Mouse (Mus musculus) myocyte (in vitro differentiated cells): ENCODE measurements at regions not wholly inside any gene's neighbourhood (a gene's known extent, or its start where the extent isn't known, plus 50 kb on each side); places are given as distances from the start of the nearest gene placed in this dataset.

ENCODE experiments used
- CEBPB ChIP-seq: IDR thresholded peaks from 2 replicates; pipeline ENCODE4 v1.6.1; 2011; ENCODE audit warnings: mild to moderate bottlenecking, moderate library complexity; ENCODE audit not compliant: poor library complexity, insufficient read depth, severe bottlenecking
- E2F4 ChIP-seq: IDR thresholded peaks from one replicate; pipeline ENCODE4 v1.6.1; 2011; ENCODE audit warnings: mild to moderate bottlenecking, control low read depth, moderate library complexity; ENCODE audit not compliant: insufficient read depth
- MAX ChIP-seq: IDR thresholded peaks from one replicate; pipeline ENCODE4 v1.6.1; 2011; ENCODE audit warnings: low read depth, mild to moderate bottlenecking, control low read depth
- MYOD1 ChIP-seq, 3 experiments: IDR thresholded peaks; one replicate each; pipeline ENCODE4 v1.6.1; 2011; ENCODE audit warnings: control low read depth in 2 of 3, low read depth in 2 of 3, mild to moderate bottlenecking in 2 of 3, moderate library complexity in 1 of 3; ENCODE audit not compliant: insufficient read length in 2 of 3, control insufficient read depth in 1 of 3
- MYOG ChIP-seq, 3 experiments: IDR thresholded peaks; one replicate each; pipeline ENCODE4 v1.6.1; 2011; ENCODE audit warnings: control low read depth in 2 of 3, low read depth in 2 of 3, mild to moderate bottlenecking in 2 of 3; ENCODE audit not compliant: insufficient read length in 2 of 3, control insufficient read depth in 1 of 3, insufficient read depth in 1 of 3
- POLR2A ChIP-seq: IDR thresholded peaks from one replicate; pipeline ENCODE4 v1.6.1; 2011; ENCODE audit warnings: low read depth, mild to moderate bottlenecking, control low read depth, moderate library complexity; ENCODE audit not compliant: insufficient read length
- SRF ChIP-seq: IDR thresholded peaks from one replicate; pipeline ENCODE4 v1.6.1; 2011; ENCODE audit warnings: low read depth; ENCODE audit not compliant: control insufficient read depth, insufficient read length
- TCF12 ChIP-seq: IDR thresholded peaks from one replicate; pipeline ENCODE4 v1.6.1; 2011; ENCODE audit warnings: mild to moderate bottlenecking, control low read depth; ENCODE audit not compliant: poor library complexity, insufficient read depth, severe bottlenecking
- TCF3 ChIP-seq: IDR thresholded peaks from one replicate; pipeline ENCODE4 v1.6.1; 2011; ENCODE audit warnings: low read depth, control low read depth; ENCODE audit not compliant: insufficient read length
- USF1 ChIP-seq: IDR thresholded peaks from one replicate; pipeline ENCODE4 v1.6.1; 2011; ENCODE audit warnings: low read depth, mild to moderate bottlenecking, control low read depth, moderate library complexity

GRCm38 (mm10) chr3:54559527-54559926 is 133.1 kb upstream of the Supt20 start:
- TF ChIP-seq POLR2A: no peak
- TF ChIP-seq MYOD1 (IDR thresholded peaks at IDR 0.05; ENCODE audit: control insufficient read depth in 1 of 3, insufficient read length in 2 of 3, low read depth in 2 of 3): no peak
- TF ChIP-seq USF1: no peak
- no peak for TF ChIP-seq MAX
- TF ChIP-seq TCF12: no peak
- no peak for TF ChIP-seq E2F4
- TF ChIP-seq CEBPB: no peak
- no peak for TF ChIP-seq TCF3
- no peak for TF ChIP-seq MYOG (IDR thresholded peaks at IDR 0.05; ENCODE audit: control insufficient read depth in 1 of 3, insufficient read depth in 1 of 3, insufficient read length in 2 of 3, low read depth in 2 of 3)
- no peak for TF ChIP-seq SRF
